Mouse (Mus musculus) limb, embryonic 13.5 days (tissue): Measurements from ENCODE around the gene Kat2a. TPM values are rescaled to one million over a fixed set of nuclear protein-coding genes. Genes with fewer than 3 reads are reported as not detected.

Experiments used
- ATAC-seq: fragments of 200-750 bp; cut with Nextera tagmentation; 2 replicates; pipeline ENCODE4 v1.8.0; 2017; ENCODE audit warnings: low read depth, moderate number of reproducible peaks, moderate TSS enrichment; ENCODE audit not compliant: low FRiP score
- H3K27ac ChIP-seq: fragments of 300-500 bp; sonication (generic); 2 replicates; pipeline ENCODE4 v1.5.1; 2015; ENCODE audit warnings: inconsistent platforms, mild to moderate bottlenecking, moderate library complexity
- H3K27me3 ChIP-seq: fragments of 300-500 bp; sonication (generic); 2 replicates; pipeline ENCODE4 v1.6.1; 2015; ENCODE audit warnings: mild to moderate bottlenecking, inconsistent platforms
- H3K36me3 ChIP-seq: fragments of 300-500 bp; sonication (generic); 2 replicates; pipeline ENCODE4 v1.6.1; 2015; ENCODE audit warnings: inconsistent platforms, mild to moderate bottlenecking, moderate library complexity
- H3K4me1 ChIP-seq: fragments of 300-500 bp; sonication (generic); 2 replicates; pipeline ENCODE4 v1.6.1; 2015; ENCODE audit warnings: inconsistent platforms
- H3K4me2 ChIP-seq: fragments of 300-500 bp; sonication (generic); replicated peaks from 2 replicates; pipeline ENCODE4 v1.6.1; 2015; ENCODE audit warnings: inconsistent platforms, mild to moderate bottlenecking, moderate library complexity
- H3K4me3 ChIP-seq: fragments of 300-500 bp; sonication (generic); 2 replicates; pipeline ENCODE4 v1.5.1; 2015; ENCODE audit warnings: moderate library complexity, mild to moderate bottlenecking, inconsistent platforms
- H3K9ac ChIP-seq: fragments of 300-500 bp; sonication (generic); 2 replicates; pipeline ENCODE4 v1.6.1; 2015; ENCODE audit warnings: mild to moderate bottlenecking, inconsistent platforms
- H3K9me3 ChIP-seq: fragments of 300-500 bp; sonication (generic); 2 replicates; pipeline ENCODE4 v1.6.1; 2016; ENCODE audit warnings: inconsistent platforms
- WGBS: fragments of 180-500 bp; shearing (Covaris S2); methylation state at CpG from one replicate; pipeline ENCODE4 v1.1.7; 2015; 5-methylcytosine and 5-hydroxymethylcytosine counted together
- polyA plus RNA-seq: library from polyadenylated mRNA; unstranded; fragments of >200 nt; fragmentation: Nextera tagmentation; extraction: Ambion mirVana; gene quantifications from 2 replicates; pipeline ENCODE4 v1.2.1, GENCODE M21; 2015

Gene Kat2a
- polyA plus RNA-seq, 1 experiment from 2014 or later: 53.8 TPM

GRCm38 (mm10) chr11:100730477-100731205 is 18.4 kb upstream of the Kat2a start:
- no peak overlapping the region for H3K9ac ChIP-seq

GRCm38 (mm10) chr11:100729976-100730375 is 17.7 kb upstream of the Kat2a start:
- no peaks in the 10 kb centered on the region for H3K9me3 ChIP-seq
- no peak overlapping the region for H3K9ac ChIP-seq
- H3K27ac ChIP-seq: no peak overlapping the region
- peaks cover 27% of the 10 kb centered on the region for H3K36me3 ChIP-seq
- H3K4me3 ChIP-seq: no peak overlapping the region
- 90% methylated on average over 4 of the region's 4 CpGs for WGBS
- no peaks in the 10 kb centered on the region for H3K27me3 ChIP-seq
- H3K4me1 ChIP-seq: peaks cover 8% of the 10 kb centered on the region
- ATAC-seq: no peak
- H3K4me2 ChIP-seq: no peak overlapping the region

More at GRCm38 (mm10) chr11:100730477-100731205, 18.4 kb upstream of the Kat2a start:
- no peak overlapping the region for H3K4me2 ChIP-seq
- no peak overlapping the region for H3K27ac ChIP-seq
- WGBS: 82% methylated on average over 6 of the region's 6 CpGs
- no peaks in the 10 kb centered on the region for H3K9me3 ChIP-seq
- no peak overlapping the region for H3K4me3 ChIP-seq
- H3K4me1 ChIP-seq: 0 out of 2 replicates have a peak, but pooled peaks cover 3% of the 10 kb centered on the region
- ATAC-seq: no peak
- peaks cover 27% of the 10 kb centered on the region for H3K36me3 ChIP-seq
- H3K27me3 ChIP-seq: no peaks in the 10 kb centered on the region

- H3K4me1 ChIP-seq: peaks cover 9% of the 10 kb centered on the region
- no peak overlapping the region for H3K4me3 ChIP-seq
- no peaks in the 10 kb centered on the region for H3K9me3 ChIP-seq
- ATAC-seq: no peak
- H3K36me3 ChIP-seq: peaks cover 27% of the 10 kb centered on the region
- H3K27ac ChIP-seq: no peak overlapping the region
- H3K9ac ChIP-seq: no peak overlapping the region
- H3K4me2 ChIP-seq: no peak overlapping the region
- 86% methylated on average over 6 of the region's 6 CpGs for WGBS
- no peaks in the 10 kb centered on the region for H3K27me3 ChIP-seq
These were observed 16.3 kb upstream of the Kat2a start for GRCm38 (mm10) chr11:100728601-100729000.

- no peaks in the 10 kb centered on the region for H3K27me3 ChIP-seq
- no peak overlapping the region for H3K4me3 ChIP-seq
- no peak overlapping the region for H3K27ac ChIP-seq
- WGBS: 87% methylated on average over 3 of the region's 3 CpGs
- H3K4me1 ChIP-seq: peaks cover 12% of the 10 kb centered on the region
- no peak overlapping the region for H3K9ac ChIP-seq
- peaks cover 15% of the 10 kb centered on the region for H3K36me3 ChIP-seq
- no peak overlapping the region for H3K4me2 ChIP-seq
- H3K9me3 ChIP-seq: no peaks in the 10 kb centered on the region
- ATAC-seq: no peak
These were observed 14.9 kb upstream of the Kat2a start for GRCm38 (mm10) chr11:100727201-100727600.

GRCm38 (mm10) chr11:100724919-100725512 is 12.8 kb upstream of the Kat2a start:
- Histone ChIP-seq H3K4me2 (no peak overlapping the region; the same call in 1 of the 2 replicates), H3K36me3 (peaks cover 12% of the 10 kb centered on the region), H3K9ac (no peak overlapping the region), H3K4me1 (peaks cover 9% of the 10 kb centered on the region), H3K9me3 (no peaks in the 10 kb centered on the region), H3K4me3 (no peak overlapping the region), H3K27ac (no peak overlapping the region), H3K27me3 (no peaks in the 10 kb centered on the region)
- WGBS: 25% methylated on average over 5 of the region's 5 CpGs
- ATAC-seq: no peak

GRCm38 (mm10) chr11:100722493-100723028 is 10.3 kb upstream of the Kat2a start:
- ATAC-seq: no peak

GRCm38 (mm10) chr11:100721776-100722492 is 9.7 kb upstream of the Kat2a start:
- Histone ChIP-seq H3K27me3 (no peaks in the 10 kb centered on the region), H3K4me3 (no peak overlapping the region), H3K36me3 (peaks cover 32% of the 10 kb centered on the region), H3K27ac (no peak overlapping the region; the same call in 1 of the 2 replicates), H3K9ac (no peak overlapping the region), H3K4me1 (peaks cover 9% of the 10 kb centered on the region), H3K4me2 (no peak overlapping the region), H3K9me3 (no peaks in the 10 kb centered on the region)
- ATAC-seq: no peak
- 78% methylated on average over 8 of the region's 8 CpGs for WGBS

More at GRCm38 (mm10) chr11:100722493-100723028, 10.3 kb upstream of the Kat2a start:
- WGBS: 51% methylated on average over 2 of the region's 2 CpGs
- Histone ChIP-seq H3K4me3 (no peak overlapping the region), H3K9ac (no peak overlapping the region), H3K36me3 (peaks cover 26% of the 10 kb centered on the region), H3K27me3 (no peaks in the 10 kb centered on the region), H3K27ac (no peak overlapping the region; the same call in 1 of the 2 replicates), H3K4me1 (peaks cover 9% of the 10 kb centered on the region), H3K9me3 (no peaks in the 10 kb centered on the region), H3K4me2 (no peak overlapping the region)

- H3K27ac ChIP-seq: no peak overlapping the region
- 83% methylated on average over 4 of the region's 4 CpGs for WGBS
- H3K27me3 ChIP-seq: no peaks in the 10 kb centered on the region
- H3K36me3 ChIP-seq: peaks cover 39% of the 10 kb centered on the region
- no peak overlapping the region for H3K4me3 ChIP-seq
- ATAC-seq: no peak
- peak overlapping the region; percentile 48; the same call in 1 of the 2 replicates for H3K9ac ChIP-seq
- H3K4me1 ChIP-seq: peaks cover 9% of the 10 kb centered on the region
- H3K9me3 ChIP-seq: no peaks in the 10 kb centered on the region
- no peak overlapping the region for H3K4me2 ChIP-seq
These were observed 9.0 kb upstream of the Kat2a start for GRCm38 (mm10) chr11:100721254-100721653.

- peaks cover 8% of the 10 kb centered on the region for H3K4me1 ChIP-seq
- H3K27ac ChIP-seq: peak overlapping the region; percentile 10; the same call in 1 of the 2 replicates
- 75% methylated on average over 5 of the region's 5 CpGs for WGBS
- peaks cover 48% of the 10 kb centered on the region for H3K36me3 ChIP-seq
- no peaks in the 10 kb centered on the region for H3K27me3 ChIP-seq
- no peak overlapping the region for H3K4me3 ChIP-seq
- no peak overlapping the region for H3K4me2 ChIP-seq
- no peaks in the 10 kb centered on the region for H3K9me3 ChIP-seq
- H3K9ac ChIP-seq: no peak overlapping the region
- no peak for ATAC-seq
These were observed 8.1 kb upstream of the Kat2a start for GRCm38 (mm10) chr11:100720345-100720744.

GRCm38 (mm10) chr11:100719893-100720292 is 7.6 kb upstream of the Kat2a start:
- no peaks in the 10 kb centered on the region for H3K27me3 ChIP-seq
- no peak overlapping the region for H3K27ac ChIP-seq
- H3K36me3 ChIP-seq: peaks cover 52% of the 10 kb centered on the region
- no peak overlapping the region for H3K4me3 ChIP-seq
- WGBS: 90% methylated on average over 11 of the region's 11 CpGs
- no peak for ATAC-seq
- no peaks in the 10 kb centered on the region for H3K9me3 ChIP-seq
- no peak overlapping the region for H3K9ac ChIP-seq
- peaks cover 3% of the 10 kb centered on the region for H3K4me1 ChIP-seq
- no peak overlapping the region for H3K4me2 ChIP-seq

GRCm38 (mm10) chr11:100719312-100719711 is 7.0 kb upstream of the Kat2a start:
- H3K4me3 ChIP-seq: no peak overlapping the region
- WGBS: 85% methylated on average over 3 of the region's 3 CpGs
- H3K27me3 ChIP-seq: no peaks in the 10 kb centered on the region
- peaks cover 5% of the 10 kb centered on the region for H3K4me1 ChIP-seq
- no peak overlapping the region for H3K4me2 ChIP-seq
- ATAC-seq: no peak
- no peak overlapping the region for H3K9ac ChIP-seq
- H3K36me3 ChIP-seq: peaks cover 54% of the 10 kb centered on the region
- H3K27ac ChIP-seq: no peak overlapping the region
- no peaks in the 10 kb centered on the region for H3K9me3 ChIP-seq

GRCm38 (mm10) chr11:100718866-100719265 is 6.6 kb upstream of the Kat2a start:
- 86% methylated on average over 4 of the region's 4 CpGs for WGBS
- H3K27ac ChIP-seq: no peak overlapping the region
- no peak overlapping the region for H3K4me2 ChIP-seq
- ATAC-seq: no peak
- no peaks in the 10 kb centered on the region for H3K27me3 ChIP-seq
- peaks cover 9% of the 10 kb centered on the region for H3K4me1 ChIP-seq
- no peak overlapping the region for H3K9ac ChIP-seq
- peaks cover 54% of the 10 kb centered on the region for H3K36me3 ChIP-seq
- H3K4me3 ChIP-seq: no peak overlapping the region
- H3K9me3 ChIP-seq: no peaks in the 10 kb centered on the region
